Mouse (Mus musculus) c-Kit-negative CD71-positive TER-119-positive erythroid progenitor cells, embryonic 14.5 days (primary cell): ENCODE measurements around the gene Mindy3.
"Not testable (repeated sequence)": the region's sequence is repeated elsewhere in the genome, so short reads cannot be mapped to it uniquely, and the experiment has no call there.

Experiments
- DNase-seq: peaks from one replicate; pipeline ENCODE4 v3.0.0-alpha.2; 2013; ENCODE audit warnings: low read depth, low spot score

The Mindy3 gene

DNA sequence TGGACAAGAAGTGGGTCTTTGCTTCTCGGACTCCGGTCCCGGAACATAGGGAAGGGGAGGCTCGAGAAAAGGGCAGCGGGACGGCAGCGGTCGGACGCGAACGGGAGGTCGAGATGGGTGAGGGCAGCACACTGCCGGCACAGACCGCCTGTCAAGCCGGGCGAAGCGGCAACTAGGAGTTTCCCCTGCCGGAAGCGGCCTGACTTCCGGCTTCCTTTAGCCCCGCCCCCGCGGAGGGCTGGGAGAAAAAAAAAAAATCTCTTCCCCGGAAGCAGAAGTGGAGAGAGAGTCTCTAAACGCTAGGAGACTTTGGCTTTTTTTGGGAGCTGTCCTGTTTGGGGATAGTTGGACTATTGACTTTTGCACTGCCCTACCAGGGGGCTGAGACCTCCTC, at the start of gene Mindy3:
TSS of gene Mindy3 (minus strand) at position 209 of the 394 bp plus-strand sequence.
- peak; percentile 73 for DNase-seq

DNA sequence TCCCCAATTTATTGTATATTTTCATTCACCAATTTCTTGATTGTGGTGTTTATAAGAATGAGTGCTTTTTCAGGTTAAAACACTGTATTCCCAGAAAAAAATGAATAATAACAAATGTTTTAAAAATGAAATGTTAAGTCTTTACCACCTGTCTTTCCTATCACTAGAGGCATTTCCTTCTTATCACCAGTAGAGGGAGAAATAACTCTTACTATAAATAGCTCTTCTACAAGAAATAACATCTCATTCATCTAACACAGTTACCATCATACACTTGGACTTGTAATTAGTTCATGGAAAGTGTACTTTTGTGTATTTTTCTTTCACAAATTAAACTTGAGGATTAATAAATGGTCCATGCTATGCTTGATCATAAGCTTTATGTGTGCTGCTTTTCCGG, 40.5 kb upstream of the Mindy3 start:
- DNase-seq: no peak

DNA sequence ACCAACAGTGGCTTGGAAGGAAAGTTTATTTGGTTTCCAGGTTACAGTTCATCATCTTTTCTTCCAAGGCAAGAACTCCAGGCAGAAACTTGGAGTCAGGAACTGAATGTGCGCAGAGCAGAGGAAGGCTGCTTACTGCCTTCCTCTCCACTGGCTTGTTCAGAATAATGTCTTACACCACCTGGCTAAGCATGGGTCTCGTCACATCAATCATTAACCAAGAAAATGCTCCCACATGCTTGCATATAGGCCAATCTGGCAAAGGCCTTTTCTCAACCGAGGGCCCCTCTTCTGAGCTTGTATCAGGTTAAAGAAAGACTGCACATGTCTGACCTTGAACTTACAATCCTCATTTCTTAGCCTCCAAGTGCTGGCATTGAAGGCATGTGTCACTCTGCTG, 30.8 kb upstream of the Mindy3 start:
- no peak for DNase-seq

DNA sequence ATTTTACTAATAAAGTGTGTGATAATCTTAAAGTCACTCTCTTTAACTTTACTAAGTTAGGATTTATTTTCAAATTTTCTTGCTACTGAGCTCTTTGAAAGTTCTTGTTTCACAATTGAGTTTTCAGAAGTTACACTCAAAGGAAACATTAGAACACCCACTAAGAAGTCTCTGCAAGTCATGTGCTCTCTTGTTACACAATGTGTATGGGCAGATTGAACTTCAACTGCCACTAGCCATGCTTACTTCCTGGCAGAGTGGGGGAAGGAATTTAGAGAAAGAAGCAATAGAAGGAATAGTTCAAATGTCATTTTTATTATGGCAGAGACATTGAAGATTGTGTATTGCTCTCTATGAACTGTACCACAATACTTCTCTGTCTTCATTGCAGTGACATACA, 20.9 kb upstream of the Mindy3 start:
- no peak for DNase-seq

DNA sequence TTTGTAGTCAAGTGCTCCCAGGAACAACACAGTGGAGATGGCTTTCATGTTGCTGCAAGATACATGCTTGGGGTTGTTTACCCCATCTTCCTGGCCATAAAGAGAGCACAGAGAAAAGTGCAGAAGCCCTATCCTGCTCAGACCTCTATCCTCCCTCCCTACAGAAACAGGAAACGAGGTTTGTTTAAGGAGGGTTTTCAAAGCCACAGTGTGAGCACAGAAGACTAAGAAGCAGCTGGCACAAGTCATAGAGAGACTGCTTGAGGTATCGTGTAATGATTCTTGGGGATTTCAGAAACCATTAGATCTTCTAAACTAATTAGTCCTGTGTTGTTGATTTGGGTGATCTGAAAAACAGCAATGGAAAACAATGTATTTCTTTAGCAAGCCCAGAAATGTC, 20.3 kb upstream of the Mindy3 start:
- no peak for DNase-seq

DNA sequence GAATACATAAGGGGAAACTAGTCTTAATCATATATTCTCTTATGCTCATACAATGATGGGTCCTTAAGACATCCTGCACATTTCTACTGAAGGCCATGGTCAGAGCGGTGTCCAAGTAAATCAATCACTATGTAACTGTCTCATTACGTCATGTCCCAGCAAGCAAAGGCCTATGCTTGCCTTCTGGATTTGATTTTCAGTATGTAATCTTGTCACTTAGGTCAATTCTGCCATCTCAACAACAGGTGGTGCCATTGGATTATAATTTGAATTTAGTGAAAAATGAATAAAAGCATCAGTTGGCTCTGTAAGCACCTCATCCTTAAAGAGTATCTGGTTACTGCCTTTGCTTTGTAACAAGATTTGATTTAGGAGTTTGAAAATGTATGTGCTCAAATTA, 18.9 kb upstream of the Mindy3 start:
- no peak for DNase-seq

DNA sequence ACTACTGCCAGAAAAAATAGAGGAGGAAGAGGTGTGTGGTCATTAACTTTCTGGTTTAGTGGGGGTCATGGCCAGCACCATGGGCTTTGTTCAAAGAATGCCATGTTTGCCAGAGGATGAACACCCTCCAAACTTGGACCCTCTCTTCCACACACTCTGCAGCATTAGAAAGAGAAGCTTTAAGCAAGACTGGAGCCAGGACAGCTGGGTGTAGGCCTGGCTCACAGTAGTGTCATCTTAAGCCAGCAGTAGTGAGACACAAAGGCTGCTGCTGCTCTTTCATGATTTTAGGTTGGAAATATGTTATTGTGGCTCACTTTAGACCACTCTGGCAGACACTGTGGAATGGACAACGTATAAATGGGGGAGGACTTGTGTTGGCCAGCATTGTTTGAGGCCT, 12.8 kb upstream of the Mindy3 start:
- DNase-seq: no peak

DNA sequence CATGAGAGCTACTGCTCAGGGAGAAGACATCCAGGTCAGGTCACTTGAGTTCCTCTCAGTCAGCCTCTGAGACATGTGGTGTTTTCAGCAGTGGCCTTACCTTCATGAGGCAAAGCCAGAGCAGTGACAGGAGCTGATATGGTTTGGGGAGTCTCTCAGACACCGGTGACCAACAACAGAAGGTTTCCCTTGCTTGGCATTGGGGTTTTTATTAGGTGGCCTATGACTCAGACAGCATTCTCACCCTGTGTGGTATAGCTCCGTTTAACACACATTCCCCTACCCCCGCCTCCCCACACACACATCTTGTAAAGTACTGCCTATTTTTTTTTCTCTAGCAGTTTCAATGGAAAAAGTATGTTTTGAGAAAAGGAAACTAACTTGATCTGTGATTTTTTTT, 5.1 kb upstream of the Mindy3 start:
- DNase-seq: no peak

DNA sequence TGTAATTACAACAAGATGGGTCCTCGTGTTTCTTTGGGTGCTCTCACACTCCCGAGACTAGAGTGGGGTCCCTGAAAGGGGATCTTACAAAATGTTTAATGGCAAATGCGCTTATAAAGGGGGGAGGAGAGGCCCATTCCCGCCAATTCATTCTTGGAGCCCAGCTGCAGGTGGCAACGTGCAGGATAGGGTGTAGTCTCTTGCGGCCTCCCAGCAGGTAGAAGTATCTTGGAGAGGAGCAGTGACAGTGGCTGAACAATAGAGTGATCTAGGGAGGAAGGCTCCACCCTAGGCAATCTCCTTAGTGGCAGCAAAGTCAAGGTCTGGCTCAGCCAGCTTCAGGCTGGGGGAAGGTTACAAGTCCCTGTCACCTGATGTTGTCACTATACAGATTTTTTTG, 4.2 kb upstream of the Mindy3 start:
- DNase-seq: not testable (repeated sequence)

DNA sequence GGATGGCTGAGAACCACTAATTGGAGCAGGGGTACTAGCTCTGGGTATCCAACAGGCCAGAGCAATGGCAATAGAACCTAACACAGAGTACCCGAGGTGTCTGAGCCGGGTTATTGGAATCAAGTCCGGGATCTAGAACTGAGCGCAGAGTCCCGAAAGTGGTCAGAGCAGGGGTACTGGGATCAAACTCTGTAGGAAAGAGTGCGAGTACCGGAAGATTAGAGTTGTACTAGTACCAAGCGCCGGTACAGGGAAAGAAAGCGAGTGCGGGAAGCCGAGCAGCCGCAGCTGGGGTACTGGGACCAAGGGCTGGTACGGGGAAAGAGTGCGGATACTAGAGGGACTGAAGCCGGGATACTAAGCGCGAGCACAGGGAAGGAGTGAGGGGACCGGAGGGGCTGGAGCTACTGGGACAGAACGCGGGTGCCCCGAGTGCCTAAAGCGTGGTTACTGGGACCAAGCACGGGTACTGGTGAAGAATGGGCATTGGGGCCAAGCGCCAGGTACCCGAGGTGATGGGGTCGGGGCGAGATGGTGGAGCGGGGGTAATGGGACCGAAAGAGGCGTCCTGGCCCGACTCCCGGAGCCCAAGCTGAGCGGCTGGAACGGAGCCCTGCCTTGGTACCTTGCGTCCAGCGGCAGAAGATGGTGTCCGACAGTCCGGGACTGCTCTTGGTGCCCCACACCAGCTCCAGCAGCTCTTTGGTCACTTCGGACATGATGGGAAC, 572 bp downstream of the Mindy3 start:
- DNase-seq: peak; percentile 30

DNA sequence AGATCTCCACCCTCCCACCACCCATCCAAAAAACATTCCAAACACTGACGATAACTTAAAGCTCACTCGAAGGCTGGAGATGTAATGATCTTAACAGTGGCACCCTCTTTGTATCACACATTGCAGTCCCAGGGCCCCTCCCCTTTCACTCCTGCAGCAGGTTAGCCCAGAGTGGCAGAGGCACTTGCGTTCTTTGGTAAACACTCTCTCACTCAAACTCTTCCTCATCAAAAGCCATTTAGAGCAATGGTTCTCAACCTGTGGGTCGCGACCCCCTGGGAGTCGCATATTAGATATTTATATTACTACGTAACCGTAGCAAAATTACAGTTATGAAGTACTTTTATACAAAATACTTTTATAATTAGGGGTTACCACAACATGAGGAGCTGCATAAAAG, 1.1 kb downstream of the Mindy3 start:
- DNase-seq: peak; percentile 32

DNA sequence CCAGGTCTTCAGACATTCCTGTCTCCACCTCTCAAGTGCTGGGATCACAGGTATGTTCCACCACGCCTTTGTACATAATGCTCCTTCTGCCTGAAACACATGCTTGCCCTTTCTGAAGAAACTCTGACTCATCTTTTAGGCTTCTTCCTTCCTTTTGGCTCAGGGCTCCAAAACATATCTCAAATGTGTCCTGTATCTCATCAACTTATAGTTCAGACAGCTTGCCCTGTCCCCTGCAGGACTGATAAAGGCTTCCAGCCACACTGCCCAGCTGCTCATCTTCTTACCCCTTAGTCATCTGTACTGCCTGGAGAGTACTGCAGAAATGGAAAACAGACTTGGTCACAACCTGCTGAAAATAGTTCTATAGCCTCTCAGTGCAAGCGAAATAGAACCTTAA, 7.0 kb downstream of the Mindy3 start:
- no peak for DNase-seq

DNA sequence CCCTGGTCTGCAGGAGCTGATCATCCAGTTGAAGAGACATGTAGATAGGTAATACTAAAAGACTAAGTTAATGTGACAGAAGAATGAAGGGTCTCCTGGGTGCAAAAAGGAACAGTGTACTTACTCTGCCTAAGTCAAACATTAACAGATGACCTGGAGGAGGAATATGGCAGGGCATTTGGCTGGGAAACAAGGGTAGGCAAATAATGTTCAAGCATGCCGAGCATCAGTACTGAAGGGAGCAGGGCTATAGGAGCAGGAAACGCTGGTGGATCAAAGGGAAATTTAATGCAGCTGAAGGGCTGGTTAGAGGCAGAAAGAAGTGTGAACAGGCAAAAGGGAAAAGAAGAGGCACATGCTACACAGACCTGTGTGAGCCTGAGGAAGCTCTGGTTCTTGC, 8.1 kb downstream of the Mindy3 start:
- DNase-seq: no peak

DNA sequence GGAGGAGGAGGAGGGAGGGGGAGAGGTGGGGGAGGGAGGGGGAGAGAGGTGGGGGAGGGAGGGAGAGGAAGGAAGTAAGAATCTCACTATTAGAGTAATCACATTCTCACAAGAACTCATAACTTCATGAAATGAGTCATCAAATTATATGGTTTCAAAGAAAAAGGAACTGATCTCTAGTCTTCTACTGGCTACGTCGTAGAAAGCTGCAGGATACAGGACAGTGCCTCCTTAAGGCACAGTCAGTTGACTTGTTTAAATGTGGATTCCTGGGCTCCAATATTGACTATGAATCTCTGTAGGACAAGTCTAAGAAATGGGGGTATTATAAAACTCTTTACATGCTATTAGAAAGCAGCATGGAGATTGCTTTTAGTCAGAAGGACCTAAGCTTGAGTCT, 12.5 kb downstream of the Mindy3 start:
- DNase-seq: no peak

DNA sequence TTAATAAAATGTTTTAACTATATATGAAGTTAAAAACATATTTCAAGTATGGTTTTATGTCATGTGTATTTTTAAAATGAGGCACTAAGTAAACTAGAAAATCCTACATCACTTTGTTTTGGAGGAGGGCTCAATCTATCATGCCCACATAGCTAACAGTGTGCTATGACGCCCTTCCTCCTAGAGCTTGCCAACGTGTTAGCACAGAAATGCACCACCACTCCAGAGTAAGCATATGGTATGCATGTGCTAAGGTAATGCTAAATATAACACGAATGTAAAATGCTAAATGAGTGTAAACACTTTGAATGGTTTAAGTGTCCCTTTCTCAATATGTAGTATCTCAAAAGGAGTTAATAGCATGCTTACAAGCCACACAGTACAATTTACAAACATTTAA, 16.8 kb downstream of the Mindy3 start:
- DNase-seq: no peak

DNA sequence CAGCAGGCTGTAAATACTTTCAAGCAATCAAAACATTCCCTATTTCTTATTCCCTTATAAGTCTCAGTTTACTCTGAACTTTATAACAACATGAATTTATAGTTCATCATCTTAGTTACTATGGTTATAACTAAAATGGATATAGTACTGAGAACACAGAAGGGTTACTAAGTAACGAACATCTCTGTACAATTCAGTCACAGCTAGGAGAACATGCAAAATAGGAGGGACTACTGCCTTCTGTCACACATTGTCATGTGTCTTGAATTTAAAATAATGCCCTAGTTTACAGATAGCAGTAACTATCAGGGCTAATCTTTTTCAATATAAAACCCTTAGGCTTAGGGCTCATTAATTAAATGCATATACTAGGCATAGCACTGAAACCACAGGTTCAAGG, 18.1 kb downstream of the Mindy3 start:
- no peak for DNase-seq

DNA sequence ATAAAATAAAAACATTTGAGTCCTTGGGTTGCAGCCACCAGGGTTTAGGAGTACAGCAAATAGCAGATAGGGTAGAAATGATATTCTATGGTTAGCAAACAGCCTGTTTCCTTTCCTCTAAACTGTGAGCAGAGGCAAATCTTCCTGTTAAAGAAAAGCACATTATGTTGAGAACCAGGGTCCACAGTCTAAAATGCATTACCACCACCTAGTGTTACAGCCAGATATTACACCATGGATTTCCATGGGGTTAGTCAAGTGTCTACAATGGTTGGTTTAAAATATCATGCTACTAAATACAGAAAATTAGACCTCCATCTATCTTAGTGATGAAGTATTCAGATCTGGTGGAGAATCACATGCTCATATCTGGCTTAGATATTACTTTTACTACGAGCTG, 30.2 kb downstream of the Mindy3 start:
- peak; percentile 42 for DNase-seq

DNA sequence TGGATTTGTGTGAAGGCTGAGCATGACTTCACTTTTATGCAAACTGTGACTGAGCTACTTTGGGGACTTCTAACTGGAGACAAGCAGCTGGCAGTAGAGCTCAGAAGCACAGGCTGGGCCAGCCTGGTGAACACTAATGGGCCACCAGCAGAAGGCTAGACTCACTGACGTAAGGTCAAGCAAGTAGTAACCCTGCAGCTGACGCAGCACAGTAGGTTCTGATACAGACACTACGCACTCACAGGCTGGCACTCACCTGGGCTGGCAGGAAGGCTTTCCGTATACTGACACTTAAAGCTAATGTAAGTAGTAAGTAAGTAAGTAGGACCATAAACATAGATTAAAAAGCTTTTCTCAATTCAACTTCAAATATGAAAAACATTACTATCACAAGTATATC, 30.7 kb downstream of the Mindy3 start:
- DNase-seq: no peak

DNA sequence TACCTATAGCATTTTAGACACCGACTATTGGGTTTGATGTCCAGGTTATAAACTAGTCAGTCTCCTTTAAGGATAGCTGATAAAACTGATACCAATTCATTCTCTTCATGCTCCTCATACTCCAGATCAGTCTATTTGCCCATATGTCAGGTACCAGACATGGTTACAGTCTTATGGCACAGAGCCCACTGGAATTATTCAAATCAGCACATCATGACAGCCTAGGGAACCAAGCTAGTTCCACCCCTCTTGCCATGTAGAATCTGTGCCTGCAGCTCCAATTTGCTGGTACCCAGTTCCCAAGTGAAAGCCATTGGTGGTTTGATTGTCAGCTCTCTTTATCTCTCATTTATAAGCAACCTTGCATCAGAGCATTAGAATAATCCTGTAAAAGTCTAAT, 34.9 kb downstream of the Mindy3 start:
- DNase-seq: no peak

DNA sequence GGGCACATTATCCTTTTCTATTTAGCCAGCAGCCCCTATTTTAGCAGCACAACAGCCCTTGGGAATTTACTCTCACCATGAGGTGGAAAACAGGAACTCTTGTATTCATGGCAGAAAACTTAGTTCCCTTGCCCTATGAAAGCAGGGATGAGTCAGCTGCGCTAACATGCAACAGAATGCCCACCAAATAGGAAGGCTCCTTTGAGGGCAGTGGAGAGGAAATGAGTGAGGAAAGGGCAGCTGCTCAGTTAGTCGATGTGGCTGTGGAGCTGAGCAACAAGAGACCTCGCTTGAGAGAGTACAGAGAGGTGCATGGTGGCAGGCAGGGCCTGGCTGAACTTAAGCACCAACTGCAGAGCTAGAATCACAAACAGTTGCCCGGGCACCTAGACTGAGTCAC, 36.6 kb downstream of the Mindy3 start:
- DNase-seq: no peak

DNA sequence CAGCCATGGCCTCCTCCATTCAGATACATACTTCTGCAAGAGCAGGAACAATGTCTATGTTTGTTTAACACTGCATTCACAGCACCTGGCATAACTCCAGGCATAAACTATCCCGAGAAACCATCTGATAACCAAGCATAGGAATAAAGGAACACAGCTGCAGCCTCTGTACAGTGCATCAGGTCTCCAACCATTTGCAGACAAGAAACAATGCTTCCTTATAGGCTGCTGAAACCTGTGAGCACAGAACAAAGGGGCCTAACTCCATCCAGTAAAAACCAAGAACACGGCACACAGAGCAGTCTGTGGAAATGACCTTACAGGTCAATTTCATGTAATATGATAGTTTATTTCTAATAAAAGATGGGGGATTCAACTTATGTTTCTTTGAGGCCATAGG, 39.0 kb downstream of the Mindy3 start:
- DNase-seq: no peak

DNA sequence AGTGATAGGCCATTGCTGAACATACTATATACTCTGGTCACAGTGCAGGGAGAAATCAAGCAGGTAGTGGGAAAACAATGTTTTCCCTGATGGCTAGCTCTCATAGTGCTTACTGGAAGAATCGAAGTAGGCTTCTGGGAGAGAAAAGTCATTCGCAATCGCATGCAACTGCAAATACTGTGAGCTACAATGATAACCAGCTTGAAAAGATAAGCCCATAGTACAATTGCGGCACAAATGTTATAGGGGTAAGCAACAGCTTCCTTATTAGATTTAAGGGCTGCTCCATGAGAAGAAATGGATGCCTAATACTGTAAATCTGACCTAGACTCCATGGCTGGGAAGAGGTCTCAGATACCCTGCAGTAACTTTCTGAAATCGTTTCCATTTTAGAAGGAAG, 40.7 kb downstream of the Mindy3 start:
- no peak for DNase-seq

DNA sequence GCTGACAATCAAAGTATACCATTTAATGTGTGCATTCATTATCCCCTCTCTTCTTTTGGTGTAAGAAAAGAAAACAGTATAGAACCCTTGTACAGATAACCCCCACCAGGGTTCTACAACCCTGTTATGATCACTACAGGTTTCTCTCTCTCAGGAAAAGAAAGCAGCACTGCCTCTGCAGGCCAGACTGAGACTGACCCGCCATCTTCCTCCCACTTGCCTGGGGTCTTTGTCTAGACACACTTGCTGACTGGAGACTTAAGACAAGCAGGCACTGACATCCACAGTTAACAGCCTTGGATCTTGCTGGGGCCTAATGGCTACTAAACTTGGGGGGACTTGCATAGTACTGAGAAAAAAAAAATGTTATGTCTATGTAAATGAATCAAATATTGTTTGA, 42.2 kb downstream of the Mindy3 start:
- DNase-seq: no peak

DNA sequence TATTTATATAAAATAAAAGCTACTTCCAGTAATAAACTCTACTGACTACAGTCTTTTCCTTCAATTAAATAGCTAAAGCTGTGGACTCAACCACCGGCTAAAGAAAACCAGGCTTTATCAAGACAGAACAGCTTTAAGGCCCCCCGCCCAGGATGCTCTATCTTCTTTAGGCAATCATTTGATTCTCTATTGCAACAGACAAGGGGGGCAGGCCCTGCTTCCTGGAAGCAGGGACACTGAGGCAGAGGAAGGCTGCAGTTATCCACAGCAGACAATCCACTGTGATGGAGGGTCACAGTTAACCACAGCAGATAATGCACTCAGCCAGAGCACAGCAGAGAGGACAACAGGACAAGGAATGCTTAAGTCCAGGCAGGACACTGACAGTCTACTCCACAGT, 46.4 kb downstream of the Mindy3 start:
- DNase-seq: peak; percentile 44
